Mouse (Mus musculus): Measurements from ENCODE around the gene Rab37.

The Rab37 gene

GRCm38 (mm10) chr11:115133800-115134199, 42.6 kb downstream of the Rab37 start, which contains the start of gene Cd300lf:
Gene Cd300lf (minus strand): TSS chr11:115133992.
- no peak for DNase-seq (ENCODE audit: low spot score)

- DNase-seq (ENCODE audit: low spot score) = no peak
These were observed 47.5 kb downstream of the Rab37 start for GRCm38 (mm10) chr11:115138597-115139262.

- no peak for DNase-seq (ENCODE audit: low spot score)
These were observed 50.7 kb downstream of the Rab37 start for GRCm38 (mm10) chr11:115141970-115142369.

GRCm38 (mm10) chr11:115147813-115148212, 56.6 kb downstream of the Rab37 start:
- DNase-seq (ENCODE audit: low spot score) = no peak

GRCm38 (mm10) chr11:115150741-115151254, 59.6 kb downstream of the Rab37 start:
- no peak for DNase-seq (ENCODE audit: low spot score)

- peak; percentile 63 for DNase-seq (ENCODE audit: low spot score)
These were observed 60.7 kb downstream of the Rab37 start for GRCm38 (mm10) chr11:115151755-115152429.

- DNase-seq (ENCODE audit: low spot score) = no peak
These were observed 61.9 kb downstream of the Rab37 start for GRCm38 (mm10) chr11:115153088-115153487.

- peak; percentile 84 for DNase-seq (ENCODE audit: low spot score)
These were observed 62.6 kb downstream of the Rab37 start for GRCm38 (mm10) chr11:115153699-115154292.

- DNase-seq (ENCODE audit: low spot score) = no peak
These were observed 63.9 kb downstream of the Rab37 start for GRCm38 (mm10) chr11:115155053-115155634.

GRCm38 (mm10) chr11:115157933-115158719, 66.9 kb downstream of the Rab37 start:
- no peak for DNase-seq (ENCODE audit: low spot score)

- peak; percentile 83 for DNase-seq (ENCODE audit: low spot score)
These were observed 69.0 kb downstream of the Rab37 start for GRCm38 (mm10) chr11:115160016-115160797.

GRCm38 (mm10) chr11:115160883-115161577, 69.8 kb downstream of the Rab37 start:
- peak; percentile 83 for DNase-seq (ENCODE audit: low spot score)

- no peak for DNase-seq (ENCODE audit: low spot score)
These were observed 70.5 kb downstream of the Rab37 start for GRCm38 (mm10) chr11:115161578-115162204.

GRCm38 (mm10) chr11:115162205-115162601, 71.0 kb downstream of the Rab37 start:
- no peak for DNase-seq (ENCODE audit: low spot score)

- peak; percentile 99 for DNase-seq (ENCODE audit: low spot score)
These were observed 71.7 kb downstream of the Rab37 start, which contains the start of gene Slc9a3r1 for GRCm38 (mm10) chr11:115162832-115163480. Gene Slc9a3r1 (plus strand): TSS chr11:115163341.

- peak; percentile 47 for DNase-seq (ENCODE audit: low spot score)
These were observed 72.4 kb downstream of the Rab37 start for GRCm38 (mm10) chr11:115163568-115164150.

- no peak for DNase-seq (ENCODE audit: low spot score)
These were observed 73.2 kb downstream of the Rab37 start for GRCm38 (mm10) chr11:115164341-115164975.

- DNase-seq (ENCODE audit: low spot score) = peak; percentile 72
These were observed 73.7 kb downstream of the Rab37 start for GRCm38 (mm10) chr11:115164976-115165374.

Data from urinary bladder, postnatal 14 days (tissue).